In the genomic region with DNA sequence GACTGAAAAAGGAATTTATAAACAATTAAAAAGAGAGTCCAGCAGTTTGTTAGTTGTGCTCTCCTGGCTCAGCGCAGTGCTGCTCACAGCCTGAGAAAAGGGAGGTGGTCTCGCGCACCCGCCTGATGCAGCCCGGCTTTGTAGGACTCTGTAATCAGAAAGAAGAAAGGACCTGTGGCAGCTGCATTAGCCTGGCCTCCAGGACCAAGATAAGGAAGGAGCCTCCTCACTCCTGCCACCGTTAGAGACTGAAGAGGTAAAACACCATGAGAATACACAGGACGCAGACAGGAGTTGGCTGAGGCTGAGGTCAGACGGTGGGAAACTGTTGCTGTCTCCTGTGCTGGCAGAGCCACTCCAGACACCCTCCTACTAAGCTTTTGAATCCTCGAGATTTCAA, we compare ENCODE assay signal across 12 mouse cellular contexts. TPM values are rescaled to one million over a fixed set of nuclear protein-coding genes. Genes with fewer than 3 reads are reported as not detected.
DNase-seq lines count a peak whose midpoint lies in the region; ATAC-seq and TF ChIP-seq lines count a peak whose summit lies in the region.
"Had no signal": no experiment of that assay in that cellular context is flagged by ENCODE, and none has a peak within 500 bp of the region (broad histone marks: within the 10 kb centered on the region; RNA-seq: fewer than 3 reads in every experiment).

A gene (minus strand): TSS at position 114 of the 400 bp plus-strand sequence.

- DNase-seq in heart, postnatal 14 days, result no peak
- DNase-seq in lung, adult 2 months, result no peak
- DNase-seq in lung, postnatal 36 days, result no peak
- no peak for DNase-seq in brain, embryonic 14.5 days (ENCODE audit: low read depth)
- no peak for DNase-seq in cerebellum, postnatal 4 days (ENCODE audit: low spot score in 2 of 2)
- DNase-seq: kidney, adult 8-10 months had no signal

- peak within 1 kb of the TSS; percentile 82 for H3K27ac ChIP-seq in heart, embryonic 11.5 days (ENCODE audit: low read depth, low read length)
- no peak within 1 kb of the TSS; the same call in 1 of the 2 replicates for H3K27ac ChIP-seq in liver, embryonic 12.5 days
- H3K27ac ChIP-seq: embryonic facial prominence, embryonic 15.5 days had no signal

- no peaks in the 10 kb centered on the region for H3K9me3 ChIP-seq in heart, embryonic 11.5 days (replicated peaks; ENCODE audit: control insufficient read depth, low read length)
- no peaks in the 10 kb centered on the region for H3K9me3 ChIP-seq in liver, embryonic 12.5 days (replicated peaks)
- H3K9me3 ChIP-seq: embryonic facial prominence, embryonic 15.5 days had no signal

- peak within 1 kb of the TSS; percentile 31 for H3K4me3 ChIP-seq in heart, embryonic 11.5 days (ENCODE audit: low read depth, low read length)
- no peak within 1 kb of the TSS for H3K4me3 ChIP-seq in lung, adult 2 months (replicated peaks; ENCODE audit: extremely low read depth, low read depth, low read length)
- no peak within 1 kb of the TSS for H3K4me3 ChIP-seq in liver, embryonic 12.5 days
- H3K4me3 ChIP-seq: embryonic facial prominence, embryonic 15.5 days had no signal

- H3K4me2 ChIP-seq in heart, embryonic 11.5 days, result peak within 1 kb of the TSS; percentile 52
- no peak within 1 kb of the TSS for H3K4me2 ChIP-seq in liver, embryonic 12.5 days
- H3K4me2 ChIP-seq: embryonic facial prominence, embryonic 15.5 days had no signal

- no peaks in the 10 kb centered on the region for H3K27me3 ChIP-seq in heart, embryonic 11.5 days (ENCODE audit: control insufficient read depth, insufficient read depth, low read length)
- no peaks in the 10 kb centered on the region for H3K27me3 ChIP-seq in liver, embryonic 12.5 days (replicated peaks)
- H3K27me3 ChIP-seq: embryonic facial prominence, embryonic 15.5 days; Patski had no signal

- intact Hi-C loops in heart, postnatal 14 days (cut with DNase I), result no loop called here

- no peak for TF ChIP-seq CTCF in lung, adult 2 months (IDR thresholded peaks at IDR 0.05; ENCODE audit: insufficient read depth, low read length)
- TF ChIP-seq CTCF in brain, embryonic 14.5 days (IDR thresholded peaks at IDR 0.05; ENCODE audit: borderline replicate concordance, extremely low read depth, insufficient read depth, insufficient read length), result no peak

- no peak for TF ChIP-seq POLR2A in lung, adult 2 months (IDR thresholded peaks at IDR 0.05; ENCODE audit: borderline replicate concordance, extremely low read depth, low read depth, low read length)
- TF ChIP-seq POLR2A in brain, embryonic 14.5 days (IDR thresholded peaks at IDR 0.05; ENCODE audit: borderline replicate concordance, extremely low read depth, insufficient read depth, insufficient read length, poor library complexity, severe bottlenecking), result no peak

- H3K4me1 ChIP-seq in heart, embryonic 11.5 days (ENCODE audit: control insufficient read depth, insufficient read depth, low read length), result peaks cover 29% of the 10 kb centered on the region
- peaks cover 4% of the 10 kb centered on the region for H3K4me1 ChIP-seq in lung, adult 2 months (ENCODE audit: control insufficient read depth, insufficient read depth, low read length)
- peaks cover 33% of the 10 kb centered on the region for H3K4me1 ChIP-seq in liver, embryonic 12.5 days
- H3K4me1 ChIP-seq: embryonic facial prominence, embryonic 15.5 days had no signal

- peak within 1 kb of the TSS; percentile 64 for H3K9ac ChIP-seq in heart, embryonic 11.5 days (ENCODE audit: low read depth, low read length)
- H3K9ac ChIP-seq in liver, embryonic 12.5 days, result no peak within 1 kb of the TSS
- H3K9ac ChIP-seq: embryonic facial prominence, embryonic 15.5 days had no signal

- peaks cover 12% of the 10 kb centered on the region; the same call in 1 of the 2 replicates for H3K36me3 ChIP-seq in heart, embryonic 11.5 days (ENCODE audit: control insufficient read depth, insufficient read depth, low read length)
- H3K36me3 ChIP-seq in liver, embryonic 12.5 days, result peaks cover 76% of the 10 kb centered on the region

- 30% methylated on average over 9 of the region's 9 CpGs for WGBS in heart, embryonic 11.5 days (ENCODE audit: insufficient replicate concordance)
- 73% methylated on average over 9 of the region's 9 CpGs for WGBS in lung, adult 2 months
- 52% methylated on average over 9 of the region's 9 CpGs for whole genome bisulfite sequencing in liver, embryonic 12.5 days (ENCODE audit: insufficient replicate concordance)

- no peak for ATAC-seq in heart, embryonic 11.5 days (replicated peaks; ENCODE audit: insufficient number of reproducible peaks, low FRiP score, low TSS enrichment)
- peak; percentile 62; the same call in 1 of the 2 replicates for ATAC-seq in liver, embryonic 12.5 days
- ATAC-seq in megakaryocyte, adult 5-6 weeks (ENCODE audit: poor library complexity, severe bottlenecking), result no peak
- ATAC-seq: Patski had no signal

RNA-seq across cellular contexts. Expression of the gene that starts here (rescaled TPM):
- polyA plus RNA-seq in heart, embryonic 11.5 days (2014; fragmentation: Nextera tagmentation; extraction: Ambion mirVana), result 9.7 and 17.5 TPM in 2 replicates
- total RNA-seq in heart, postnatal 14 days (2021), result 1 to 10 TPM; 3.7 to 4.2 TPM
- polyA plus RNA-seq in lung, adult 2 months (2012; rRNA removed), result 20.7 and 26.2 TPM in 2 replicates
- polyA plus RNA-seq in brain, embryonic 14.5 days (2012; rRNA removed), result 29.9 and 34.7 TPM in 2 replicates
- polyA plus RNA-seq in liver, embryonic 12.5 days (2016; fragmentation: Nextera tagmentation; extraction: Ambion mirVana), result 0.37 and 0.46 TPM in 2 replicates
- total RNA-seq in megakaryocyte, adult 5-6 weeks (2015), result 3.7 and 5.0 TPM in 2 replicates
- total RNA-seq in megakaryocyte, adult 5-6 weeks (2017), result 3.9 and 4.3 TPM in 2 replicates
- polyA plus RNA-seq: C2C12 had no signal

Comparison
In these comparisons a context has a peak if more than half of its experiments do, and no peak if none do; other contexts are left out.
1. Peak in ATAC-seq in liver, embryonic 12.5 days; RNA of the gene not detected or under 1 TPM.